Mouse (Mus musculus) G1E (cell line): ENCODE results near the gene Trex1.

ENCODE experiments used
- CTCF ChIP-seq: IDR thresholded peaks from 2 replicates; pipeline ENCODE4 v1.5.1; 2012; ENCODE audit warnings: low read depth, low read length, inconsistent platforms, mixed read lengths
- GATA1 ChIP-seq: IDR thresholded peaks from 2 replicates; pipeline ENCODE4 v1.6.1; 2012; ENCODE audit warnings: borderline replicate concordance, low read length, inconsistent platforms, mixed read lengths
- POLR2AphosphoS5 ChIP-seq: IDR thresholded peaks from 2 replicates; pipeline ENCODE4 v1.6.1; 2012; ENCODE audit warnings: low read depth, low read length, inconsistent platforms; ENCODE audit not compliant: insufficient replicate concordance

- TF ChIP-seq GATA1 (no peak), CTCF (no peak), POLR2AphosphoS5 (no peak)
These were observed 4.1 kb downstream of the Trex1 start for GRCm38 (mm10) chr9:109055271-109056030.
